Mouse (Mus musculus): ENCODE data around the gene Fcgbp. TPM values are rescaled to one million over a fixed set of nuclear protein-coding genes. Genes with fewer than 3 reads are reported as not detected.
"Not testable (repeated sequence)": the region's sequence is repeated elsewhere in the genome, so short reads cannot be mapped to it uniquely, and the experiment has no call there.

Gene Fcgbp
- polyA plus RNA-seq, 1 experiment from 2014 or later: 0.25 TPM

DNA sequence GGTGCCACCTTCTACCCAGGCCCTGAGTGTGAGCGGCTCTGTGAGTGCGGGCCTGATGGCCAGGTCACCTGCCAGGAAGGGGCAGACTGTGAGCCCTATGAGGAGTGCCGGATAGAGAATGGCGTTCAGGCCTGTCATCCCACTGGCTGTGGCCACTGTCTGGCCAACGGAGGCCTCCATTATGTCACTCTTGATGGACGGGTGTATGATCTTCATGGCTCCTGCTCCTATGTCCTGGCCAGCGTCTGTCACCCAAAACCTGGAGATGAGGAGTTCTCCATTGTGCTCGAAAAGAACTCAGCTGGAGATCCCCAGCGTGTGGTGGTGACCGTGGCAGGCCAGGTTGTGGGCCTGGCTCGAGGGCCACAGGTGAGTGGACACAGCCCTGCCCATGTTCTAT is 35.2 kb downstream of the Fcgbp start:
- Histone ChIP-seq H3K36me3 (ENCODE audit: control insufficient read depth, insufficient read depth, low read length) (no peaks in the 10 kb centered on the region), H3K9me3 (ENCODE audit: control insufficient read depth, low read length) (no peaks in the 10 kb centered on the region), H3K27ac (ENCODE audit: low read depth, low read length) (no peak overlapping the region), H3K4me2 (ENCODE audit: low read depth, low read length, severe bottlenecking) (no peak overlapping the region), H3K27me3 (ENCODE audit: control insufficient read depth, insufficient read depth, low read length) (no peaks in the 10 kb centered on the region), H3K9ac (ENCODE audit: low read length) (no peak overlapping the region), H3K4me3 (ENCODE audit: low read depth, low read length) (no peak overlapping the region), H3K4me1 (replicated peaks; ENCODE audit: control insufficient read depth, insufficient read depth, low read length) (no peaks in the 10 kb centered on the region)
- DNase-seq (ENCODE audit: low spot score) (no peak), ATAC-seq (replicated peaks; ENCODE audit: low FRiP score) (no peak)
- 88% methylated on average over 11 of the region's 11 CpGs for WGBS

DNA sequence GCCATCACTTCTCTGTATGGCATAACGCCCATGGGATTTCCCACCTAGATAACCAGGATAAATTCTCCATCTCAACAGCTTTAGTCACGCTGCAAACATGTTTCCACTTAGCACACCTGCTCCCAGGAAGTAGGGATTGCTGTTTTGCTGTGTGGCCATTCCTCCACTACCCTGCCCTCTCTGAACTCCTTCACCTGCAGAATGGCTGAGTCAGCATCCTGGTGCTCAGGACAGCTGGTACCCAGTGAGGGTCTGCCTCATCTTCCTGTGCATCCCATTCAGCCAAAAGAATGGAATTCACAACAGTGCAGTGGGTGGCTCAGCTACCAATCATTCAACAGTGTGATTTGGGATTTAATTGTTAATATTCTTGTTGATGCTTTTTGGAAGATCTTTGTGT is 43.6 kb downstream of the Fcgbp start:
- Histone ChIP-seq H3K9me3 (ENCODE audit: control insufficient read depth, low read length) (no peaks in the 10 kb centered on the region), H3K27ac (ENCODE audit: low read depth, low read length) (no peak overlapping the region), H3K4me2 (ENCODE audit: low read depth, low read length, severe bottlenecking) (no peak overlapping the region), H3K36me3 (ENCODE audit: control insufficient read depth, insufficient read depth, low read length) (no peaks in the 10 kb centered on the region), H3K9ac (ENCODE audit: low read length) (no peak overlapping the region), H3K4me3 (ENCODE audit: low read depth, low read length) (no peak overlapping the region), H3K4me1 (replicated peaks; ENCODE audit: control insufficient read depth, insufficient read depth, low read length) (no peaks in the 10 kb centered on the region), H3K27me3 (ENCODE audit: control insufficient read depth, insufficient read depth, low read length) (no peaks in the 10 kb centered on the region)
- 84% methylated on average over 2 of the region's 2 CpGs for WGBS
- DNase-seq (ENCODE audit: low spot score) (no peak), ATAC-seq (replicated peaks; ENCODE audit: low FRiP score) (no peak)

DNA sequence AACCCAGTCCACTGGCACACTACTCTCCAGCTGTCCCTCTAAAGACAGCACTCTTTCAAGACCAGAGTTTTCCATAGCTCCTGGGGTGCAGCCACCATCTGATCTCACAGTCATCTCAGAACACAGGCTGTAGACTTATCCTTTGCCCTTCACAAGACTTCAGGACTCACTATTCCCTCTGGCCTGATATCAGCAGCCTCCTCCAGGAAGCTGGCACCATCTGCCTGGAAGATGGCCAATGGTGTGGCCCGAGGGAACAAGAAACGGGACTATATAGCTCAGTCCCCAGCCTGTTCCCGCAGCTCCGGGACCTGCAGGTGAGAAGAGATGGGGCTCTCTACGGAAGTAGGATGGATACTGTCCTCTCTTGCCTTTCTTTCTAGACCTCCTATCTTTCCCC is 58.1 kb downstream of the Fcgbp start, which contains the start of gene 9530053A07Rik:
TSS of gene 9530053A07Rik (plus strand) at position 301 of the 400 bp plus-strand sequence.
- ATAC-seq (replicated peaks; ENCODE audit: low FRiP score) (no peak), DNase-seq (ENCODE audit: low spot score) (no peak)
- H3K27ac ChIP-seq (ENCODE audit: low read depth, low read length): no peak within 1 kb of the TSS
- WGBS: 86% methylated on average over 5 of the region's 5 CpGs
- H3K4me1 ChIP-seq (replicated peaks; ENCODE audit: control insufficient read depth, insufficient read depth, low read length): no peaks in the 10 kb centered on the region
- no peak within 1 kb of the TSS for H3K9ac ChIP-seq (ENCODE audit: low read length)
- H3K4me3 ChIP-seq (ENCODE audit: low read depth, low read length): no peak within 1 kb of the TSS
- H3K36me3 ChIP-seq (ENCODE audit: control insufficient read depth, insufficient read depth, low read length): no peaks in the 10 kb centered on the region
- no peaks in the 10 kb centered on the region for H3K27me3 ChIP-seq (ENCODE audit: control insufficient read depth, insufficient read depth, low read length)
- H3K4me2 ChIP-seq (ENCODE audit: low read depth, low read length, severe bottlenecking): no peak within 1 kb of the TSS
- H3K9me3 ChIP-seq (ENCODE audit: control insufficient read depth, low read length): no peaks in the 10 kb centered on the region

DNA sequence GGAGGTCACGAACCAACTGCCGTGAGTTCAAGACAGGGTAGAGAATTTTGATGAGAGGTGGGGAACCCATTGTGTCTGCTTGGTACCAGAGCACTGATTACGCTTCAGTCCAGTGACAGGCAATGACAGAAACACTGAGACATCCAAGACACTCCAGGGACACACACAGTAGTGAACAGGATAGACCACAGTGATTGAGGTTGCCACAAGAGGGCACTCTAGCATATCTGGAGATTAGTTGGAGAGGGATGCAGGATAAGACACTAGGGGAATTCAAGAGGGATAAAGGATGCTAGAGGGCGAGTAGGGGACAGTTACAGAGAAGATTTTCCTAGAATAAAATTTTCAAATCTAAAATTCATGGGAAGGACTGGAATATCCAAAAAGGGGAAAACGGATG is 66.6 kb downstream of the Fcgbp start:
- ATAC-seq (replicated peaks; ENCODE audit: low FRiP score) (no peak), DNase-seq (ENCODE audit: low spot score) (no peak)
- Histone ChIP-seq H3K4me1 (replicated peaks; ENCODE audit: control insufficient read depth, insufficient read depth, low read length) (no peaks in the 10 kb centered on the region), H3K27ac (ENCODE audit: low read depth, low read length) (no peak overlapping the region), H3K9ac (ENCODE audit: low read length) (no peak overlapping the region), H3K36me3 (ENCODE audit: control insufficient read depth, insufficient read depth, low read length) (no peaks in the 10 kb centered on the region), H3K4me3 (ENCODE audit: low read depth, low read length) (no peak overlapping the region), H3K27me3 (ENCODE audit: control insufficient read depth, insufficient read depth, low read length) (no peaks in the 10 kb centered on the region), H3K9me3 (ENCODE audit: control insufficient read depth, low read length) (no peaks in the 10 kb centered on the region), H3K4me2 (ENCODE audit: low read depth, low read length, severe bottlenecking) (no peak overlapping the region)
- WGBS: 61% methylated on average over 5 of the region's 5 CpGs

DNA sequence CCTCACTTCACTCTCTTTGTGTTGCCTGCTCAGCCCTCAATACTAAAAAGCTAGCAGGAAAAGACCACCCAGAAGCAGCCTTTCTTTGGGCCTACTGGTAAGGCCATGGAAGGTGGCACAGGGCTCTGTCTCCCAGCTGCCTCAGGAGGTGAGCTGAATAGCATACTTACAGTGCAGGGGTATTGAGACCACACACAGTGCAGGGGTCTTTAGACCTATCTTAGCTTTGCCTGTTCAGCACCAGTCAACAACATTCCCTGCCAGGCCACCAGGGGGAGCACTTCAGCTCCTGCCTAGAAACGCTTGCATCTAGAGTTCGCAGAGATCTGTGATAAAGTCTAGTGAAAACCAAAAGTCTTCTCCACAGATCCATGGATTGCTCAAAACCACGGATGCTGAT is 77.2 kb downstream of the Fcgbp start:
- no peaks in the 10 kb centered on the region for H3K27me3 ChIP-seq (ENCODE audit: control insufficient read depth, insufficient read depth, low read length)
- H3K9me3 ChIP-seq (ENCODE audit: control insufficient read depth, low read length): no peaks in the 10 kb centered on the region; the same call in 1 of the 2 replicates
- peak overlapping the region; percentile 25; the same call in 1 of the 2 replicates for H3K27ac ChIP-seq (ENCODE audit: low read depth, low read length)
- H3K9ac ChIP-seq (ENCODE audit: low read length): no peak overlapping the region
- H3K4me1 ChIP-seq (replicated peaks; ENCODE audit: control insufficient read depth, insufficient read depth, low read length): peaks cover 3% of the 10 kb centered on the region; the same call in 1 of the 2 replicates
- ATAC-seq (replicated peaks; ENCODE audit: low FRiP score) (peak; percentile 89), DNase-seq (ENCODE audit: low spot score) (peak; percentile 83)
- no peak overlapping the region for H3K4me2 ChIP-seq (ENCODE audit: low read depth, low read length, severe bottlenecking)
- H3K36me3 ChIP-seq (ENCODE audit: control insufficient read depth, insufficient read depth, low read length): no peaks in the 10 kb centered on the region
- H3K4me3 ChIP-seq (ENCODE audit: low read depth, low read length): no peak overlapping the region
- 20% methylated on average over 3 of the region's 3 CpGs for WGBS

DNA sequence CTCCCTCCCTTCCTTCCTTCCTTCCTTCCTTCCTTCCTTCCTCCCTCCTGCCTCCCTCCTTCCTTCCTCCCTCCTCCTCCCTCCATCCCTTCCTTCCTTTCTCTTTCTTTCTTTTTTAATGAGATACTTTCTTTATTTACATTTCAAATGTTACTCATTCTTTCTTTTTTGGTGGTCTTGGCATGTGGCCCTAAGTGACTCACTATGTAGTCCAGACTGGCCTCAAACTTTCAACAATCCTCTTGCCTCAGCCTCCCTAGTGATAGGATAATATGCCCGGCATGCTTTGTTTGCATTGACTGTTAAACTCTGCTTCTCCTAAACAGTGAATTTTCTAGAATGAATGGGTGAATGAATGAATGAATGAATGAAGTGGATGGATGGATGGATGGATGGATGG is 78.8 kb downstream of the Fcgbp start:
- Histone ChIP-seq H3K9ac (ENCODE audit: low read length) (no peak overlapping the region), H3K4me1 (replicated peaks; ENCODE audit: control insufficient read depth, insufficient read depth, low read length) (peaks cover 3% of the 10 kb centered on the region; the same call in 1 of the 2 replicates), H3K36me3 (ENCODE audit: control insufficient read depth, insufficient read depth, low read length) (no peaks in the 10 kb centered on the region), H3K4me2 (ENCODE audit: low read depth, low read length, severe bottlenecking) (no peak overlapping the region), H3K4me3 (ENCODE audit: low read depth, low read length) (no peak overlapping the region), H3K27me3 (ENCODE audit: control insufficient read depth, insufficient read depth, low read length) (no peaks in the 10 kb centered on the region), H3K27ac (ENCODE audit: low read depth, low read length) (no peak overlapping the region), H3K9me3 (ENCODE audit: control insufficient read depth, low read length) (no peaks in the 10 kb centered on the region)
- DNase-seq (ENCODE audit: low spot score): no peak
- WGBS: 93% methylated on average over 1 of the region's 1 CpGs
- no peak for ATAC-seq (replicated peaks; ENCODE audit: low FRiP score)

DNA sequence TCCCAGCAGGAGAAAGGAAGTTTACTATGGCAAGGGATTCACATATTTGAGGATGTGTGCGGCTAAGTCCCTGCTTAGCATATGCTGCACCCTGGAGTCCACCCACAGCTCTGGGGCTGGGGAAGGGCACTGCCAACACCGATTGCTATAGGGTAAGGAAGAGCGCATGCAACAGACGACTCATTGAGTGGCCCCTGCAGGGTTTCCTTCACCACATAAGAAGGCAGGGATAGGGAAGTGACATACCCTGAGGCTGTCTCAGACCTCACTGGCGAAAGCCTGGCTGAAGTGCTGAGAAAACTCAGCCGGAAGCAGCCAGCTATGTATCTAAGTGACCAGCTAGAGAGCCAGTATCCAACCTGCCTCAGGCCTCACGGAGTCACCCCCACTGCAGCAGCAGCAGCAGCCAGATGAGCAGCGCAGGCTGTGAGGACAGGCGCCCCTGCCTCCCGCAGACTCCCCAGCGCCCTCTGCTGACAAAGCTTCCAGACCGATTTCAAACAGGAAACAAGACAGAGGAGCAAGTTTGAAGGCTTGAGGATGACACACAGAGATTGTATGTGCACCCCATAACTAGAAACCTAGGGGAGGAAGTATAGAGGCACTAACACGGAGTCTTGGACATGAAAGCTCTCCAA is 80.7 kb downstream of the Fcgbp start:
- Histone ChIP-seq H3K9ac (ENCODE audit: low read length) (no peak overlapping the region), H3K4me1 (replicated peaks; ENCODE audit: control insufficient read depth, insufficient read depth, low read length) (peaks cover 3% of the 10 kb centered on the region; the same call in 1 of the 2 replicates), H3K4me3 (ENCODE audit: low read depth, low read length) (no peak overlapping the region), H3K9me3 (ENCODE audit: control insufficient read depth, low read length) (no peaks in the 10 kb centered on the region), H3K27me3 (ENCODE audit: control insufficient read depth, insufficient read depth, low read length) (no peaks in the 10 kb centered on the region), H3K36me3 (ENCODE audit: control insufficient read depth, insufficient read depth, low read length) (no peaks in the 10 kb centered on the region), H3K27ac (ENCODE audit: low read depth, low read length) (no peak overlapping the region), H3K4me2 (ENCODE audit: low read depth, low read length, severe bottlenecking) (no peak overlapping the region)
- DNase-seq (ENCODE audit: low spot score) (peak; percentile 77), ATAC-seq (replicated peaks; ENCODE audit: low FRiP score) (no peak)
- WGBS: 18% methylated on average over 13 of the region's 13 CpGs

DNA sequence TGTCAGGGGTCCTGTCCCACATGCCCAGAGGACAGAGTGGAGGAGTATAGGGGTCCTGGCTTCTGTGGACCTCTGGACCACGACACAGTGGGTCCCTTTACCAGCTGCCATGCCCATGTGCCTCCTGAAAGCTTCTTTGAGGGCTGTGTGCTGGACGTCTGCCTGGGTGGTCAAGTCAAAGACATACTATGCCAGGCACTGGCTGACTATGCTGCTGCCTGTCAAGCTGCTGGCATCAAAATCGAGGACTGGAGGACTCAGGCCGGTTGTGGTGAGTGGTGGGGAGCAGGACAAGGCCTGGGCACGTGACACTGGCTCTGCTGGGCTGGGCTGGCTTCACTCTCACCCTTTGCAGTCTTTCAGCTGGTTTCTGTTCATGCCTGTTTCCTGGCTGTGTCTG is 82.6 kb downstream of the Fcgbp start:
- not testable (repeated sequence) for H3K4me1 ChIP-seq (replicated peaks; ENCODE audit: control insufficient read depth, insufficient read depth, low read length); H3K4me3 ChIP-seq (ENCODE audit: low read depth, low read length); H3K9ac ChIP-seq (ENCODE audit: low read length); H3K27ac ChIP-seq (ENCODE audit: low read depth, low read length); ATAC-seq (replicated peaks; ENCODE audit: low FRiP score); H3K36me3 ChIP-seq (ENCODE audit: control insufficient read depth, insufficient read depth, low read length); H3K9me3 ChIP-seq (ENCODE audit: control insufficient read depth, low read length); H3K4me2 ChIP-seq (ENCODE audit: low read depth, low read length, severe bottlenecking); DNase-seq (ENCODE audit: low spot score); H3K27me3 ChIP-seq (ENCODE audit: control insufficient read depth, insufficient read depth, low read length)
- 53% methylated on average over 5 of the region's 5 CpGs for WGBS

DNA sequence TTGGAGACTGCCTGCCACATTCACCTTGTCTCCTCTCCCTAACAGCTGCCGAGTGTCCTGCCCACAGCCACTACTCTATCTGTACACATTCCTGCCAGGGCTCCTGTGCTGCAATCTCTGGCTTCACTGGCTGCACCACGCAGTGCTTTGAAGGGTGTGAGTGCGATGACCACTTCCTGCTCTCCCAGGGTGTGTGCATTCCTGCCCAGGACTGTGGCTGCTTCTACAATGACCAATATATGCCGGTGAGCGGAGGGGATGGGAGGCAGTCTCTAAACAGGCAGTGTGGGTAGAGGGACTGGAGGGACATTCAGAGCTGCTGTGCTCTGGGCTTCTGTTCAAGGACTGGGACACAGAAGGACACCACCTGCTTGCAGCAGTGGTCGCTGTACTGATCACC is 88.3 kb downstream of the Fcgbp start:
- Histone ChIP-seq H3K9me3 (ENCODE audit: control insufficient read depth, low read length) (no peaks in the 10 kb centered on the region), H3K4me1 (replicated peaks; ENCODE audit: control insufficient read depth, insufficient read depth, low read length) (no peaks in the 10 kb centered on the region), H3K9ac (ENCODE audit: low read length) (no peak overlapping the region), H3K36me3 (ENCODE audit: control insufficient read depth, insufficient read depth, low read length) (no peaks in the 10 kb centered on the region), H3K4me2 (ENCODE audit: low read depth, low read length, severe bottlenecking) (no peak overlapping the region), H3K4me3 (ENCODE audit: low read depth, low read length) (no peak overlapping the region), H3K27ac (ENCODE audit: low read depth, low read length) (no peak overlapping the region), H3K27me3 (ENCODE audit: control insufficient read depth, insufficient read depth, low read length) (no peaks in the 10 kb centered on the region)
- DNase-seq (ENCODE audit: low spot score) (no peak), ATAC-seq (replicated peaks; ENCODE audit: low FRiP score) (no peak)
- 79% methylated on average over 6 of the region's 6 CpGs for WGBS
